19 mouse cellular contexts compared by ENCODE assay signal in genomic region chr4:140871851-140872685, GRCm38 (mm10). TPM values are rescaled to one million over a fixed set of nuclear protein-coding genes. Genes with fewer than 3 reads are reported as not detected.
DNase-seq lines count a peak whose midpoint lies in the region; ATAC-seq lines count a peak whose summit lies in the region.
"Had no signal": no experiment of that assay in that cellular context is flagged by ENCODE, and none has a peak within 500 bp of the region (broad histone marks: within the 10 kb centered on the region; RNA-seq: fewer than 3 reads in every experiment).

No protein-coding gene starts in this region.

- peak; percentile 77 for DNase-seq in heart, adult 11 months
- DNase-seq in right cerebral cortex, postnatal 14 days: peak; percentile 3
- DNase-seq in right cerebral cortex, postnatal 4 days: no peak
- DNase-seq in frontal cortex, postnatal 14 days (ENCODE audit: low spot score in 2 of 2): no peak
- DNase-seq in lung, postnatal 36 days: no peak
- DNase-seq: cerebellum, adult 11-12 months; right cerebral cortex, adult 18-20 months had no signal

- no peak overlapping the region for H3K27ac ChIP-seq in heart, embryonic 11.5 days (ENCODE audit: low read depth, low read length)
- no peak overlapping the region for H3K27ac ChIP-seq in liver, embryonic 12.5 days
- H3K27ac ChIP-seq: forebrain, embryonic 12.5 days; hindbrain, postnatal 0 days; kidney, postnatal 0 days had no signal

- no peak overlapping the region for H3K4me2 ChIP-seq in heart, embryonic 11.5 days
- no peak overlapping the region for H3K4me2 ChIP-seq in liver, embryonic 12.5 days
- H3K4me2 ChIP-seq: forebrain, embryonic 12.5 days had no signal

- peaks cover 5% of the 10 kb centered on the region; the same call in 1 of the 2 replicates for H3K27me3 ChIP-seq in heart, embryonic 11.5 days (ENCODE audit: control insufficient read depth, insufficient read depth, low read length)
- H3K27me3 ChIP-seq in liver, embryonic 12.5 days (replicated peaks): peaks cover 64% of the 10 kb centered on the region

- ATAC-seq in heart, embryonic 11.5 days (replicated peaks; ENCODE audit: insufficient number of reproducible peaks, low FRiP score, low TSS enrichment): no peak
- peak; percentile 30; the same call in 1 of the 2 replicates for ATAC-seq in liver, embryonic 12.5 days
- ATAC-seq in megakaryocyte progenitor cell, adult 5-6 weeks (replicated peaks; ENCODE audit: poor library complexity): peak; percentile 63
- ATAC-seq: hindbrain, postnatal 0 days had no signal

- H3K36me3 ChIP-seq in heart, embryonic 11.5 days (ENCODE audit: control insufficient read depth, insufficient read depth, low read length): no peaks in the 10 kb centered on the region
- H3K36me3 ChIP-seq in liver, embryonic 12.5 days: no peaks in the 10 kb centered on the region
- H3K36me3 ChIP-seq: forebrain, embryonic 12.5 days had no signal

- H3K9me3 ChIP-seq in heart, embryonic 11.5 days (replicated peaks; ENCODE audit: control insufficient read depth, low read length): 0 out of 2 replicates have a peak, but pooled peaks cover 2% of the 10 kb centered on the region
- H3K9me3 ChIP-seq in liver, embryonic 12.5 days (replicated peaks): no peaks in the 10 kb centered on the region

- WGBS in heart, embryonic 11.5 days (ENCODE audit: insufficient replicate concordance): 75% methylated on average over 8 of the region's 8 CpGs
- WGBS in liver, embryonic 12.5 days (ENCODE audit: insufficient replicate concordance): 52% methylated on average over 8 of the region's 8 CpGs

- H3K4me1 ChIP-seq in heart, embryonic 11.5 days (ENCODE audit: control insufficient read depth, insufficient read depth, low read length): peaks cover 11% of the 10 kb centered on the region
- peaks cover 39% of the 10 kb centered on the region for H3K4me1 ChIP-seq in liver, embryonic 12.5 days

- no peak overlapping the region for H3K4me3 ChIP-seq in heart, embryonic 11.5 days (ENCODE audit: low read depth, low read length)
- no peak overlapping the region for H3K4me3 ChIP-seq in liver, embryonic 12.5 days
- H3K4me3 ChIP-seq: forebrain, embryonic 12.5 days; myocyte had no signal

- no peak overlapping the region for H3K9ac ChIP-seq in heart, embryonic 11.5 days (ENCODE audit: low read depth, low read length)
- no peak overlapping the region for H3K9ac ChIP-seq in liver, embryonic 12.5 days
- H3K9ac ChIP-seq: forebrain, embryonic 12.5 days had no signal

RNA-seq across cellular contexts. Expression of gene Padi1, which starts 26.5 kb away (rescaled TPM):
- 0.19 and 0.24 TPM in 2 replicates for polyA plus RNA-seq in heart, embryonic 11.5 days (2014; fragmentation: Nextera tagmentation; extraction: Ambion mirVana)
- polyA plus RNA-seq in liver, embryonic 12.5 days (2016; fragmentation: Nextera tagmentation; extraction: Ambion mirVana): 0.10 TPM in 1 of 2 replicates, not detected in the other
- total RNA-seq in megakaryocyte progenitor cell, adult 5-6 weeks (2015): 0.05 TPM in 2 replicates
- total RNA-seq in megakaryocyte progenitor cell, adult 5-6 weeks (2017): not detected in 2 replicates
- total RNA-seq: heart, adult 8-10 months; heart, postnatal 25 days; hindbrain, postnatal 0 days; layer of hippocampus, postnatal 25 days; left cerebral cortex, postnatal 25 days; liver, adult 2 months had no signal
- polyA plus RNA-seq: hindbrain, postnatal 0 days; liver, adult 2 months had no signal

RNA-seq across cellular contexts. Expression of gene Padi2, which starts 34.1 kb away (rescaled TPM):
- polyA plus RNA-seq in heart, embryonic 11.5 days (2014; fragmentation: Nextera tagmentation; extraction: Ambion mirVana): 3.8 and 5.9 TPM in 2 replicates
- polyA plus RNA-seq in liver, embryonic 12.5 days (2016; fragmentation: Nextera tagmentation; extraction: Ambion mirVana): 2.5 and 3.7 TPM in 2 replicates
- 5.5 and 5.7 TPM in 2 replicates for total RNA-seq in megakaryocyte progenitor cell, adult 5-6 weeks (2015)
- total RNA-seq in megakaryocyte progenitor cell, adult 5-6 weeks (2017): 4.8 and 5.0 TPM in 2 replicates

Comparison
In these comparisons a context has a peak if more than half of its experiments do, and no peak if none do; other contexts are left out.
1. DNase-seq: peak in heart, adult 11 months (single experiment) and right cerebral cortex, postnatal 14 days (single experiment); none in right cerebral cortex, postnatal 4 days (single experiment), frontal cortex, postnatal 14 days (0 of 2) and lung, postnatal 36 days (single experiment).